Comparison of ENCODE assay signal across 8 mouse cellular contexts in the genomic region with DNA sequence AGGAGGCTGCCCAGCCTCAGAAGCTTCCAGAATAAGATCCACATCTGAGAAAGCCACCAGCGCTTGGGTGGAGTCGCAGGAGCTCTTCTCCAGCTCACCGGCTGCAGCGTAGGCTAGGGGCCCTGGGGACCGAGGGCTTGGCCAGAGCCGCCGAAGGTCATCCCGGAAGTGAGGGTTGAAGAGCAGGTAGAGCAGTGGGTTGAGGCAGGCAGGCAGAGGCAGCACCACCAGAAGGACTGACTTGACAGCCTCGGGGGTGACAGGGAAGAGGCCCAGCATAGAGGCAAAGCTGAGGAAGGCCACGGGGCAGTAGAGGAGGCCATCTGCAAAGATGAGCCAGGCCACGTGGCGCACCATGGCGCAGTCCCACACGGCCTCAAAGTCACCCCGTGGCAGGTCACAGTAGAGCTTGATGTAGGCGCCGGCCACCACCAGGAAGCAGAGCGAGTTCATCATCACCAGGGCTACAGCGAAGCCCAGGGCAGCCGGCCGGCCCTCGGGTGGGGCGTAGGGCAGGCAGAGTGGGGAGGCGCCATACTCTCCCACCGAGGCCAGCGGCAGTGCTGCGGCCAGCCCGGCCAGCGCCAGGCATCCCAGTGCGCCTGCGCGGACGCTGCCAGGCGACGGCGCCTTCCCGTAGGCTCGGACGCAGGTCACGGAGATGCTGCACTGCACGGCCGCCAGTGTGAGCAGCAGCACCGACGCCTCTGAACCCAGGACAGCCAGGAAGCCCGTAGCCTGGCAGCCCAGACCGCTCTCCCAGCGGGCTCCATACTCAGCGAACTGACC. TPM values are rescaled to one million over a fixed set of nuclear protein-coding genes. Genes with fewer than 3 reads are reported as not detected.
DNase-seq lines count a peak whose midpoint lies in the region; ATAC-seq and TF ChIP-seq lines count a peak whose summit lies in the region.

No protein-coding gene starts in this region.

- H3K27me3 ChIP-seq in embryonic facial prominence, embryonic 13.5 days = peaks cover 23% of the 10 kb centered on the region
- peaks cover 15% of the 10 kb centered on the region for H3K27me3 ChIP-seq in heart, embryonic 15.5 days
- peaks cover 11% of the 10 kb centered on the region; the same call in 1 of the 2 replicates for H3K27me3 ChIP-seq in kidney, embryonic 16.5 days (ENCODE audit: insufficient read depth, low read length)
- H3K27me3 ChIP-seq in liver, embryonic 11.5 days (replicated peaks; ENCODE audit: control insufficient read depth, insufficient read depth, low read length) = peaks cover 13% of the 10 kb centered on the region
- no peaks in the 10 kb centered on the region for H3K27me3 ChIP-seq in midbrain, postnatal 0 days (ENCODE audit: insufficient read depth, low read length)
- 0 out of 2 replicates have a peak, but pooled peaks cover 4% of the 10 kb centered on the region for H3K27me3 ChIP-seq in stomach, embryonic 15.5 days (replicated peaks)

- H3K4me2 ChIP-seq in embryonic facial prominence, embryonic 13.5 days = peak overlapping the region; percentile 83
- H3K4me2 ChIP-seq in heart, embryonic 15.5 days = peak overlapping the region; percentile 83
- peak overlapping the region; percentile 93 for H3K4me2 ChIP-seq in kidney, embryonic 16.5 days (replicated peaks; ENCODE audit: low read depth, low read length)
- H3K4me2 ChIP-seq in liver, embryonic 11.5 days = peak overlapping the region; percentile 85
- H3K4me2 ChIP-seq in midbrain, postnatal 0 days (ENCODE audit: low read depth, low read length, poor library complexity, severe bottlenecking) = peak overlapping the region; percentile 83
- H3K4me2 ChIP-seq in stomach, embryonic 15.5 days = peak overlapping the region; percentile 89

- H3K36me3 ChIP-seq in embryonic facial prominence, embryonic 13.5 days = no peaks in the 10 kb centered on the region
- no peaks in the 10 kb centered on the region for H3K36me3 ChIP-seq in heart, embryonic 15.5 days
- H3K36me3 ChIP-seq in kidney, embryonic 16.5 days (ENCODE audit: insufficient read depth, low read length) = no peaks in the 10 kb centered on the region
- no peaks in the 10 kb centered on the region for H3K36me3 ChIP-seq in liver, embryonic 11.5 days (ENCODE audit: control insufficient read depth, insufficient read depth, low read length)
- no peaks in the 10 kb centered on the region for H3K36me3 ChIP-seq in midbrain, postnatal 0 days (ENCODE audit: insufficient read depth, low read length)
- no peaks in the 10 kb centered on the region for H3K36me3 ChIP-seq in stomach, embryonic 15.5 days

- H3K27ac ChIP-seq in embryonic facial prominence, embryonic 13.5 days = no peak overlapping the region
- no peak overlapping the region for H3K27ac ChIP-seq in heart, embryonic 15.5 days
- H3K27ac ChIP-seq in kidney, embryonic 16.5 days (ENCODE audit: low read length) = no peak overlapping the region
- no peak overlapping the region for H3K27ac ChIP-seq in liver, embryonic 11.5 days (ENCODE audit: low read depth, low read length)
- H3K27ac ChIP-seq in midbrain, postnatal 0 days (ENCODE audit: low read depth, low read length) = no peak overlapping the region
- no peak overlapping the region for H3K27ac ChIP-seq in stomach, embryonic 15.5 days

- DNase-seq in CD4-positive helper T cell, adult 2 months (ENCODE audit: low read depth, low spot score) = peak; percentile 64
- peak; percentile 84 for DNase-seq in adrenal gland, postnatal 14 days
- peak; percentile 47 for DNase-seq in liver, embryonic 11.5 days (ENCODE audit: low spot score)
- DNase-seq in midbrain, postnatal 0 days (ENCODE audit: low spot score) = peak; percentile 70

- peak; percentile 39; the same call in 1 of the 2 replicates for ATAC-seq in embryonic facial prominence, embryonic 13.5 days (ENCODE audit: insufficient number of reproducible peaks, insufficient read depth, low FRiP score, low TSS enrichment, low read depth)
- ATAC-seq in heart, embryonic 15.5 days (replicated peaks; ENCODE audit: insufficient number of reproducible peaks, insufficient read depth, low FRiP score, low read depth) = peak; percentile 66; the same call in 1 of the 2 replicates
- ATAC-seq in kidney, embryonic 16.5 days (ENCODE audit: low FRiP score, low TSS enrichment) = peak; percentile 55
- peak; percentile 49 for ATAC-seq in liver, embryonic 11.5 days (replicated peaks; ENCODE audit: low FRiP score)
- ATAC-seq in midbrain, postnatal 0 days (ENCODE audit: low FRiP score) = peak; percentile 73
- ATAC-seq in stomach, embryonic 15.5 days (ENCODE audit: insufficient read depth, low FRiP score, low read depth) = peak; percentile 75; the same call in 1 of the 2 replicates

- TF ChIP-seq CTCF in midbrain, postnatal 0 days (IDR thresholded peaks at IDR 0.05) = no peak

- peak overlapping the region; percentile 71 for H3K9ac ChIP-seq in embryonic facial prominence, embryonic 13.5 days
- peak overlapping the region; percentile 48 for H3K9ac ChIP-seq in heart, embryonic 15.5 days
- H3K9ac ChIP-seq in kidney, embryonic 16.5 days (replicated peaks; ENCODE audit: low read length) = peak overlapping the region; percentile 63
- H3K9ac ChIP-seq in liver, embryonic 11.5 days (ENCODE audit: low read depth, low read length) = 0 out of 2 replicates have a peak overlapping the region, but pooled peaks have one; percentile 12
- H3K9ac ChIP-seq in midbrain, postnatal 0 days (replicated peaks; ENCODE audit: low read length, poor library complexity, severe bottlenecking) = peak overlapping the region; percentile 48
- no peak overlapping the region for H3K9ac ChIP-seq in stomach, embryonic 15.5 days

- peak overlapping the region; percentile 45 for H3K4me3 ChIP-seq in embryonic facial prominence, embryonic 13.5 days
- peak overlapping the region; percentile 48 for H3K4me3 ChIP-seq in heart, embryonic 15.5 days
- H3K4me3 ChIP-seq in kidney, embryonic 16.5 days (ENCODE audit: low read length) = peak overlapping the region; percentile 47
- peak overlapping the region; percentile 49 for H3K4me3 ChIP-seq in liver, embryonic 11.5 days (ENCODE audit: low read depth, low read length)
- H3K4me3 ChIP-seq in midbrain, postnatal 0 days (ENCODE audit: low read depth, low read length) = peak overlapping the region; percentile 37
- H3K4me3 ChIP-seq in stomach, embryonic 15.5 days (replicated peaks) = peak overlapping the region; percentile 38

- 30% methylated on average over 47 of the region's 48 CpGs for WGBS in embryonic facial prominence, embryonic 13.5 days
- 29% methylated on average over 48 of the region's 48 CpGs for WGBS in heart, embryonic 15.5 days
- 30% methylated on average over 48 of the region's 48 CpGs for WGBS in kidney, embryonic 16.5 days
- 29% methylated on average over 48 of the region's 48 CpGs for WGBS in liver, embryonic 11.5 days
- WGBS in midbrain, postnatal 0 days = 32% methylated on average over 48 of the region's 48 CpGs
- WGBS in stomach, embryonic 15.5 days = 28% methylated on average over 48 of the region's 48 CpGs

- no peaks in the 10 kb centered on the region for H3K9me3 ChIP-seq in embryonic facial prominence, embryonic 13.5 days
- no peaks in the 10 kb centered on the region for H3K9me3 ChIP-seq in heart, embryonic 15.5 days (replicated peaks)
- H3K9me3 ChIP-seq in kidney, embryonic 16.5 days (ENCODE audit: low read length) = no peaks in the 10 kb centered on the region
- no peaks in the 10 kb centered on the region for H3K9me3 ChIP-seq in liver, embryonic 11.5 days (ENCODE audit: control insufficient read depth, low read length)
- H3K9me3 ChIP-seq in midbrain, postnatal 0 days (ENCODE audit: low read length) = no peaks in the 10 kb centered on the region
- H3K9me3 ChIP-seq in stomach, embryonic 15.5 days = no peaks in the 10 kb centered on the region

- peaks cover 18% of the 10 kb centered on the region for H3K4me1 ChIP-seq in embryonic facial prominence, embryonic 13.5 days
- peaks cover 15% of the 10 kb centered on the region for H3K4me1 ChIP-seq in heart, embryonic 15.5 days (replicated peaks)
- H3K4me1 ChIP-seq in kidney, embryonic 16.5 days (ENCODE audit: insufficient read depth, low read length) = peaks cover 14% of the 10 kb centered on the region
- 0 out of 2 replicates have a peak, but pooled peaks cover 2% of the 10 kb centered on the region for H3K4me1 ChIP-seq in liver, embryonic 11.5 days (replicated peaks; ENCODE audit: control insufficient read depth, insufficient read depth, low read length)
- H3K4me1 ChIP-seq in midbrain, postnatal 0 days (ENCODE audit: insufficient read depth, low read length) = no peaks in the 10 kb centered on the region
- H3K4me1 ChIP-seq in stomach, embryonic 15.5 days = peaks cover 6% of the 10 kb centered on the region; the same call in 1 of the 2 replicates

RNA-seq across cellular contexts. Expression of a gene that starts 25.0 kb away (rescaled TPM):
- total RNA-seq in adrenal gland, postnatal 14 days (2021) = 5.3 and 5.9 TPM in 2 replicates
- polyA plus RNA-seq in embryonic facial prominence, embryonic 13.5 days (2015; fragmentation: Nextera tagmentation; extraction: Ambion mirVana) = 35.7 and 37.9 TPM in 2 replicates
- 42.8 and 48.2 TPM in 2 replicates for polyA plus RNA-seq in heart, embryonic 15.5 days (2015; fragmentation: Nextera tagmentation; extraction: Ambion mirVana)
- polyA plus RNA-seq in kidney, embryonic 16.5 days (2015; fragmentation: Nextera tagmentation; extraction: Ambion mirVana) = 39.7 and 40.2 TPM in 2 replicates
- polyA plus RNA-seq in liver, embryonic 11.5 days (2014; fragmentation: Nextera tagmentation; extraction: Ambion mirVana) = 55.7 and 60.0 TPM in 2 replicates
- 3.1 and 3.5 TPM in 2 replicates for total RNA-seq in midbrain, postnatal 0 days (2014; rRNA removed)
- polyA plus RNA-seq in midbrain, postnatal 0 days (2015; fragmentation: Nextera tagmentation; extraction: Ambion mirVana) = 3.8 and 5.3 TPM in 2 replicates
- 33.4 and 34.0 TPM in 2 replicates for polyA plus RNA-seq in stomach, embryonic 15.5 days (2015; fragmentation: Nextera tagmentation; extraction: Ambion mirVana)

RNA-seq across cellular contexts. Expression of a gene that starts 31.6 kb away (rescaled TPM):
- 10.0 and 16.1 TPM in 2 replicates for total RNA-seq in adrenal gland, postnatal 14 days (2021)
- 9.9 and 12.1 TPM in 2 replicates for polyA plus RNA-seq in embryonic facial prominence, embryonic 13.5 days (2015; fragmentation: Nextera tagmentation; extraction: Ambion mirVana)
- 25.4 and 26.0 TPM in 2 replicates for polyA plus RNA-seq in heart, embryonic 15.5 days (2015; fragmentation: Nextera tagmentation; extraction: Ambion mirVana)
- 5.4 and 6.1 TPM in 2 replicates for polyA plus RNA-seq in kidney, embryonic 16.5 days (2015; fragmentation: Nextera tagmentation; extraction: Ambion mirVana)
- 3.2 and 4.4 TPM in 2 replicates for polyA plus RNA-seq in liver, embryonic 11.5 days (2014; fragmentation: Nextera tagmentation; extraction: Ambion mirVana)
- total RNA-seq in midbrain, postnatal 0 days (2014; rRNA removed) = 37.7 and 43.8 TPM in 2 replicates
- polyA plus RNA-seq in midbrain, postnatal 0 days (2015; fragmentation: Nextera tagmentation; extraction: Ambion mirVana) = 9.1 and 11.3 TPM in 2 replicates
- polyA plus RNA-seq in stomach, embryonic 15.5 days (2015; fragmentation: Nextera tagmentation; extraction: Ambion mirVana) = 20.2 and 20.3 TPM in 2 replicates
